Mouse (Mus musculus) CH12.LX (cell line): ENCODE measurements around the gene Gm5089.

Experiments used
- CTCF ChIP-seq, 2 experiments: IDR thresholded peaks in 1 of 2; conservative IDR thresholded peaks in 1 of 2; 2 replicates each; pipeline ENCODE4 v1.5.1; 2011 to 2012; ENCODE audit warnings: low read depth in 2 of 2, low read length in 2 of 2, improper control_type of control experiment in 1 of 2, inconsistent platforms in 1 of 2, mild to moderate bottlenecking in 1 of 2, moderate library complexity in 1 of 2
- EP300 ChIP-seq: IDR thresholded peaks from 2 replicates; pipeline ENCODE4 v1.6.1; 2011; ENCODE audit warnings: low read length, improper control_type of control experiment
- NRF1 ChIP-seq: IDR thresholded peaks from 2 replicates; pipeline ENCODE4 v1.6.1; 2014; ENCODE audit warnings: low read depth, mild to moderate bottlenecking, inconsistent platforms, low read length, improper control_type of control experiment, moderate library complexity
- POLR2AphosphoS2 ChIP-seq: IDR thresholded peaks from 2 replicates; pipeline ENCODE4 v1.6.1; 2011; ENCODE audit warnings: low read depth, low read length, improper control_type of control experiment
- RAD21 ChIP-seq: IDR thresholded peaks from 2 replicates; pipeline ENCODE4 v1.6.1; 2011; ENCODE audit warnings: low read depth, mild to moderate bottlenecking, low read length, improper control_type of control experiment, moderate library complexity

DNA sequence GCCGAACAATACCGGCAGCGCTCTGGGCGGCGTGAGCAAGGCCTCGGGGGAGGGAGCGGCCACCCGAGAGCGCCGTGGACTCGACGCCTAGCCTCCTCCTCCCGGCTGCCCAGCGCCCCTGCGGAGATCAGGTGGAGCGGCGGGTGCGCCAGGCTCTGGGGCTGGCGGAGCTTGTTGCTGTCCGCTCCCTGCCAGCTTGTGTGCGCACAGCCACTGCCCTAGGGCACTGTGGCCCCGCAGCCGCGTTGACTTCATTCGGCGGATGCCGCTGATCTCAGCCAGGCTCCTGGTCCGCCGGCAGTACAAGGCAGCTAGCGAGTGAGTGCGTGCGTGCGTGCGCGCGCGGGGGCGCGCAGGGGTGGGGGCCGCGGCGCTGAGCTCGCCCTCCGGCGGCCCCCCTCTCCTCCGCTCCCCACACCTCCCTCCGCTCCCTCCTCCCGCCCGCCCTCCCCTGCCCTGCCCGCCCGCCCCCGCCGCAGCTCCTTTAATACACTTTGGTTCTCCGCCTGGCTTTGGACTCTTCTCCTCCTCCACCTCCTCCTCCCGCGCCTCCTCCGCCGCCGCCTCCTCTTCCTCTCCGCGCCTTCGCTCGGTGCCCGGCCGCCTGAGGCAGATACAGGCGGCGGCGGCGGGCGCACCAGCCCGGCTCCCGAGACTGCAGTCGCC, 24.1 kb upstream of the Gm5089 start, which contains the start of gene Zic2:
- TF ChIP-seq POLR2AphosphoS2 (no peak), RAD21 (no peak), EP300 (no peak), CTCF (conservative IDR thresholded peaks at IDR 0.05 in 1 of 2, IDR thresholded peaks at IDR 0.05 in 1 of 2; ENCODE audit: low read depth in 2 of 2, low read length in 2 of 2) (no peak), NRF1 (no peak)
